16 mouse cellular contexts compared by ENCODE assay signal in genomic region chr4:139491541-139492170, GRCm38 (mm10). TPM values are rescaled to one million over a fixed set of nuclear protein-coding genes. Genes with fewer than 3 reads are reported as not detected.
A peak's percentile ranks its signal among the peaks of the same experiment; 100 is the strongest.
DNase-seq lines count a peak whose midpoint lies in the region; ATAC-seq and TF ChIP-seq lines count a peak whose summit lies in the region.
"Had no signal": no experiment of that assay in that cellular context is flagged by ENCODE, and none has a peak within 500 bp of the region (broad histone marks: within the 10 kb centered on the region; RNA-seq: fewer than 3 reads in every experiment).

No protein-coding gene starts in this region.

- peaks cover 55% of the 10 kb centered on the region for H3K36me3 ChIP-seq in kidney, embryonic 15.5 days
- peaks cover 16% of the 10 kb centered on the region; the same call in 1 of the 2 replicates for H3K36me3 ChIP-seq in stomach, embryonic 16.5 days (ENCODE audit: control insufficient read depth, insufficient read depth, low read length)
- H3K36me3 ChIP-seq in stomach, postnatal 0 days (ENCODE audit: control insufficient read depth, insufficient read depth, low read length): peaks cover 15% of the 10 kb centered on the region

- no peak for TF ChIP-seq CTCF in gastrocnemius, adult 2 months (IDR thresholded peaks at IDR 0.05)
- TF ChIP-seq CTCF in stomach, postnatal 0 days (IDR thresholded peaks at IDR 0.05; ENCODE audit: low read depth): no peak

- no peak overlapping the region for H3K9ac ChIP-seq in kidney, embryonic 15.5 days
- no peak overlapping the region for H3K9ac ChIP-seq in stomach, embryonic 16.5 days (ENCODE audit: low read length)
- H3K9ac ChIP-seq in stomach, postnatal 0 days (ENCODE audit: low read length): no peak overlapping the region
- H3K9ac ChIP-seq: forebrain, embryonic 15.5 days; hindbrain, embryonic 15.5 days had no signal

- 92% methylated on average over 5 of the region's 5 CpGs for WGBS in kidney, embryonic 15.5 days
- 84% methylated on average over 5 of the region's 5 CpGs for WGBS in stomach, embryonic 16.5 days
- WGBS in stomach, postnatal 0 days: 86% methylated on average over 5 of the region's 5 CpGs

- TF ChIP-seq EP300 in stomach, postnatal 0 days (optimal IDR thresholded peaks at IDR 0.05): no peak

- H3K27me3 ChIP-seq in kidney, embryonic 15.5 days: no peaks in the 10 kb centered on the region
- no peaks in the 10 kb centered on the region for H3K27me3 ChIP-seq in stomach, embryonic 16.5 days (ENCODE audit: control insufficient read depth, insufficient read depth, low read length)
- no peaks in the 10 kb centered on the region for H3K27me3 ChIP-seq in stomach, postnatal 0 days (ENCODE audit: control insufficient read depth, insufficient read depth, low read length)
- H3K27me3 ChIP-seq: forebrain, embryonic 15.5 days; hindbrain, embryonic 15.5 days had no signal

- H3K27ac ChIP-seq in gastrocnemius, adult 2 months: peak overlapping the region; percentile 73
- no peak overlapping the region for H3K27ac ChIP-seq in kidney, embryonic 15.5 days
- H3K27ac ChIP-seq in stomach, embryonic 16.5 days (ENCODE audit: low read length): no peak overlapping the region
- H3K27ac ChIP-seq in stomach, postnatal 0 days (replicated peaks): no peak overlapping the region
- H3K27ac ChIP-seq: forebrain, embryonic 15.5 days; hindbrain, embryonic 15.5 days had no signal

- intact Hi-C loops in gastrocnemius, adult 2 months (cut with DNase I): loop anchor here (5.0 kb wide), 1 partner anchor 81 kb away; no protein-coding TSS in a partner anchor

- DNase-seq in cerebellum, adult 11-12 months: peak; percentile 29
- DNase-seq in cerebellum, postnatal 36 days: no peak
- DNase-seq in gastrocnemius, adult 2 months: no peak
- no peak for DNase-seq in gastrocnemius, postnatal 25 days
- no peak for DNase-seq in kidney, adult 8-10 months
- no peak for DNase-seq in stomach, postnatal 0 days (ENCODE audit: low spot score)
- DNase-seq: B cell, adult 2 months; cerebellum, adult 18-20 months; gastrocnemius, postnatal 10 days had no signal

- 0 out of 2 replicates have a peak, but pooled peaks have one; percentile 17 for ATAC-seq in kidney, embryonic 15.5 days (replicated peaks; ENCODE audit: low FRiP score)
- ATAC-seq in stomach, embryonic 16.5 days (ENCODE audit: insufficient read depth, low FRiP score): 0 out of 2 replicates have a peak, but pooled peaks have one; percentile 23
- ATAC-seq in stomach, postnatal 0 days (ENCODE audit: low FRiP score, low TSS enrichment): no peak
- ATAC-seq: CD4-positive, CD25-positive, alpha-beta regulatory T cell, adult 4 months had no signal

- no peaks in the 10 kb centered on the region for H3K9me3 ChIP-seq in kidney, embryonic 15.5 days (replicated peaks)
- no peaks in the 10 kb centered on the region for H3K9me3 ChIP-seq in stomach, embryonic 16.5 days (replicated peaks; ENCODE audit: control insufficient read depth, low read length)
- no peaks in the 10 kb centered on the region for H3K9me3 ChIP-seq in stomach, postnatal 0 days (ENCODE audit: control insufficient read depth, low read length)
- H3K9me3 ChIP-seq: forebrain, embryonic 15.5 days; G1E; heart, embryonic 10.5 days; hindbrain, embryonic 15.5 days had no signal

- no peak overlapping the region for H3K4me2 ChIP-seq in kidney, embryonic 15.5 days
- no peak overlapping the region for H3K4me2 ChIP-seq in stomach, embryonic 16.5 days (ENCODE audit: low read depth, low read length)
- H3K4me2 ChIP-seq in stomach, postnatal 0 days (replicated peaks; ENCODE audit: low read depth): no peak overlapping the region
- H3K4me2 ChIP-seq: forebrain, embryonic 15.5 days; hindbrain, embryonic 15.5 days had no signal

- no peak overlapping the region for H3K4me3 ChIP-seq in gastrocnemius, adult 2 months
- H3K4me3 ChIP-seq in kidney, embryonic 15.5 days (replicated peaks): no peak overlapping the region
- no peak overlapping the region for H3K4me3 ChIP-seq in stomach, embryonic 16.5 days (replicated peaks; ENCODE audit: low read length)
- no peak overlapping the region for H3K4me3 ChIP-seq in stomach, postnatal 0 days (ENCODE audit: low read depth, low read length)
- H3K4me3 ChIP-seq: forebrain, embryonic 15.5 days; heart, embryonic 10.5 days; hindbrain, embryonic 15.5 days had no signal

- H3K4me1 ChIP-seq in kidney, embryonic 15.5 days: peaks cover 8% of the 10 kb centered on the region; the same call in 1 of the 2 replicates
- H3K4me1 ChIP-seq in stomach, embryonic 16.5 days (ENCODE audit: control insufficient read depth, insufficient read depth, low read length): 0 out of 2 replicates have a peak, but pooled peaks cover 4% of the 10 kb centered on the region
- no peaks in the 10 kb centered on the region for H3K4me1 ChIP-seq in stomach, postnatal 0 days (replicated peaks; ENCODE audit: control insufficient read depth, insufficient read depth)
- H3K4me1 ChIP-seq: hindbrain, embryonic 15.5 days had no signal

RNA-seq across cellular contexts. Expression of gene Iffo2, which starts 38.7 kb away (rescaled TPM):
- total RNA-seq in gastrocnemius, adult 2 months (2021): 1 to 10 TPM; 2.1 to 2.5 TPM
- 1 to 10 TPM; 2.2 to 2.7 TPM for total RNA-seq in gastrocnemius, postnatal 25 days (2021)
- polyA plus RNA-seq in kidney, embryonic 15.5 days (2015; fragmentation: Nextera tagmentation; extraction: Ambion mirVana): 4.3 and 4.8 TPM in 2 replicates
- 1.8 and 2.4 TPM in 2 replicates for polyA plus RNA-seq in stomach, embryonic 16.5 days (2015; fragmentation: Nextera tagmentation; extraction: Ambion mirVana)
- polyA plus RNA-seq in stomach, postnatal 0 days (2015; fragmentation: Nextera tagmentation; extraction: Ambion mirVana): 3.8 and 4.0 TPM in 2 replicates
